Mouse (Mus musculus) heart, postnatal 0 days (tissue): ENCODE data around the gene Rps26. TPM values are rescaled to one million over a fixed set of nuclear protein-coding genes. Genes with fewer than 3 reads are reported as not detected.

Source experiments
- ATAC-seq: fragments of 200-750 bp; cut with Nextera tagmentation; 2 replicates; pipeline ENCODE4 v1.8.0; 2017; ENCODE audit warnings: low read depth, moderate number of reproducible peaks, moderate library complexity; ENCODE audit not compliant: insufficient read depth
- DNase-seq: peaks from one replicate; pipeline ENCODE4 v3.0.0-alpha.2; 2016; ENCODE audit warnings: low spot score
- H3K27ac ChIP-seq: fragments of 300-500 bp; sonication (generic); 2 replicates; pipeline ENCODE4 v1.5.1; 2014; ENCODE audit warnings: low read depth, mild to moderate bottlenecking
- H3K27me3 ChIP-seq: fragments of 300-500 bp; sonication (generic); 2 replicates; pipeline ENCODE4 v1.6.1; 2014; ENCODE audit warnings: low read length, mixed read lengths; ENCODE audit not compliant: control insufficient read depth, insufficient read depth
- H3K36me3 ChIP-seq: fragments of 300-500 bp; sonication (generic); replicated peaks from 2 replicates; pipeline ENCODE4 v1.6.1; 2014; ENCODE audit warnings: low read length, mixed read lengths; ENCODE audit not compliant: control insufficient read depth, insufficient read depth
- H3K4me1 ChIP-seq: fragments of 300-500 bp; sonication (generic); 2 replicates; pipeline ENCODE4 v1.6.1; 2014; ENCODE audit warnings: antibody characterized with exemption; ENCODE audit not compliant: control insufficient read depth, insufficient read depth
- H3K4me2 ChIP-seq: fragments of 300-500 bp; sonication (generic); 2 replicates; pipeline ENCODE4 v1.6.1; 2014; ENCODE audit warnings: low read depth, mild to moderate bottlenecking, low read length, moderate library complexity
- H3K4me3 ChIP-seq: fragments of 300-500 bp; sonication (generic); 2 replicates; pipeline ENCODE4 v1.5.1; 2014; ENCODE audit warnings: low read depth, low read length
- H3K9ac ChIP-seq: fragments of 300-500 bp; sonication (generic); replicated peaks from 2 replicates; pipeline ENCODE4 v1.6.1; 2014; ENCODE audit warnings: low read depth, low read length, mixed read lengths
- H3K9me3 ChIP-seq: fragments of 300-500 bp; sonication (generic); replicated peaks from 2 replicates; pipeline ENCODE4 v1.6.1; 2016; ENCODE audit warnings: low read length; ENCODE audit not compliant: control insufficient read depth
- CTCF ChIP-seq: IDR thresholded peaks from 2 replicates; pipeline ENCODE4 v1.5.1; 2016; ENCODE audit warnings: antibody characterized with exemption, control low read depth, low read depth
- EP300 ChIP-seq: IDR thresholded peaks from 2 replicates; pipeline ENCODE4 v1.6.1; 2016; ENCODE audit warnings: antibody characterized with exemption, low read depth
- WGBS: fragments of 180-500 bp; shearing (Covaris S2); extraction: QIAGEN DNeasy Blood & Tissue Kit; methylation state at CpG from one replicate; pipeline ENCODE4 v1.1.7; 2014; 5-methylcytosine and 5-hydroxymethylcytosine counted together
- polyA plus RNA-seq: library from polyadenylated mRNA; unstranded; fragments of >200 nt; fragmentation: Nextera tagmentation; extraction: Ambion mirVana; gene quantifications from 2 replicates; pipeline ENCODE4 v1.2.1, GENCODE M21; 2015
- total RNA-seq: library from RNA; depleted of rRNA; stranded (reverse); fragments of >200 nt; gene quantifications from 2 replicates; pipeline ENCODE4 v1.2.3, GENCODE M21; 2014; ENCODE audit warnings: low replicate concordance

Gene Rps26
- total and polyA plus RNA-seq, 2 experiments from 2014 or later, result 341 to 1,086 TPM

GRCm38 (mm10) chr10:128598476-128598875 lies 28.1 kb downstream of the Rps26 start:
- 57% methylated on average over 2 of the region's 2 CpGs for WGBS
- DNase-seq (no peak), ATAC-seq (no peak)
- no peak overlapping the region for H3K27ac ChIP-seq
- no peak overlapping the region for H3K9ac ChIP-seq
- H3K4me1 ChIP-seq, result no peaks in the 10 kb centered on the region
- no peaks in the 10 kb centered on the region for H3K36me3 ChIP-seq
- no peak overlapping the region for H3K4me3 ChIP-seq
- TF ChIP-seq CTCF (no peak), EP300 (no peak)
- no peaks in the 10 kb centered on the region for H3K9me3 ChIP-seq
- H3K4me2 ChIP-seq, result no peak overlapping the region
- no peaks in the 10 kb centered on the region for H3K27me3 ChIP-seq

- no peaks in the 10 kb centered on the region for H3K9me3 ChIP-seq
- TF ChIP-seq CTCF (no peak), EP300 (no peak)
- no peaks in the 10 kb centered on the region for H3K36me3 ChIP-seq
- H3K4me1 ChIP-seq, result peaks cover 5% of the 10 kb centered on the region
- no peak overlapping the region for H3K9ac ChIP-seq
- 64% methylated on average over 5 of the region's 5 CpGs for WGBS
- H3K4me2 ChIP-seq, result no peak overlapping the region
- peaks cover 16% of the 10 kb centered on the region; the same call in 1 of the 2 replicates for H3K27me3 ChIP-seq
- DNase-seq, result no peak
- no peak overlapping the region for H3K4me3 ChIP-seq
- no peak for ATAC-seq
- no peak overlapping the region for H3K27ac ChIP-seq
Measured at GRCm38 (mm10) chr10:128592797-128593196, 33.8 kb downstream of the Rps26 start.

- 65% methylated on average over 6 of the region's 6 CpGs for WGBS
- Histone ChIP-seq H3K27ac (no peak overlapping the region), H3K27me3 (peaks cover 19% of the 10 kb centered on the region; the same call in 1 of the 2 replicates), H3K9me3 (no peaks in the 10 kb centered on the region), H3K36me3 (no peaks in the 10 kb centered on the region), H3K9ac (no peak overlapping the region), H3K4me1 (peaks cover 5% of the 10 kb centered on the region), H3K4me2 (no peak overlapping the region), H3K4me3 (no peak overlapping the region)
- DNase-seq, result no peak
- ATAC-seq, result no peak
- no peak for TF ChIP-seq CTCF
- no peak for TF ChIP-seq EP300
Measured at GRCm38 (mm10) chr10:128591436-128591835, 35.1 kb downstream of the Rps26 start.

GRCm38 (mm10) chr10:128590193-128590690 lies 36.3 kb downstream of the Rps26 start:
- WGBS, result under 1% methylated on average over 40 of the region's 43 CpGs
- H3K27ac ChIP-seq, result no peak overlapping the region
- peak; percentile 47; the same call in 1 of the 2 replicates for ATAC-seq

GRCm38 (mm10) chr10:128589464-128590192 lies 36.9 kb downstream of the Rps26 start, which contains the start of gene Erbb3:
Gene Erbb3 (minus strand): TSS chr10:128589652.
- no peak for DNase-seq
- Histone ChIP-seq H3K27ac (no peak within 1 kb of the TSS), H3K4me2 (peak within 1 kb of the TSS; percentile 92), H3K4me1 (peaks cover 5% of the 10 kb centered on the region), H3K9ac (peak within 1 kb of the TSS; percentile 43), H3K4me3 (peak within 1 kb of the TSS; percentile 79), H3K9me3 (no peaks in the 10 kb centered on the region), H3K36me3 (no peaks in the 10 kb centered on the region), H3K27me3 (peaks cover 19% of the 10 kb centered on the region; the same call in 1 of the 2 replicates)
- no peak for TF ChIP-seq CTCF
- TF ChIP-seq EP300, result no peak
- peak; percentile 42 for ATAC-seq
- WGBS, result under 1% methylated on average over 43 of the region's 43 CpGs

More at GRCm38 (mm10) chr10:128590193-128590690, 36.3 kb downstream of the Rps26 start:
- Histone ChIP-seq H3K9me3 (no peaks in the 10 kb centered on the region), H3K27me3 (peaks cover 19% of the 10 kb centered on the region; the same call in 1 of the 2 replicates), H3K4me2 (peak overlapping the region; percentile 92), H3K9ac (peak overlapping the region; percentile 43), H3K36me3 (no peaks in the 10 kb centered on the region), H3K4me1 (peaks cover 5% of the 10 kb centered on the region), H3K4me3 (peak overlapping the region; percentile 79)
- no peak for DNase-seq
- TF ChIP-seq EP300 (no peak), CTCF (peak; percentile 56)
